Mouse (Mus musculus) brain, embryonic 18.5 days (tissue): Measurements from ENCODE around the gene Gimap7.
"Not testable (repeated sequence)": the region's sequence is repeated elsewhere in the genome, so short reads cannot be mapped to it uniquely, and the experiment has no call there.

Source experiments
- DNase-seq: peaks from one replicate; pipeline ENCODE4 v3.0.0-alpha.2; 2012; ENCODE audit warnings: low read depth, low spot score

Gene Gimap7

DNA sequence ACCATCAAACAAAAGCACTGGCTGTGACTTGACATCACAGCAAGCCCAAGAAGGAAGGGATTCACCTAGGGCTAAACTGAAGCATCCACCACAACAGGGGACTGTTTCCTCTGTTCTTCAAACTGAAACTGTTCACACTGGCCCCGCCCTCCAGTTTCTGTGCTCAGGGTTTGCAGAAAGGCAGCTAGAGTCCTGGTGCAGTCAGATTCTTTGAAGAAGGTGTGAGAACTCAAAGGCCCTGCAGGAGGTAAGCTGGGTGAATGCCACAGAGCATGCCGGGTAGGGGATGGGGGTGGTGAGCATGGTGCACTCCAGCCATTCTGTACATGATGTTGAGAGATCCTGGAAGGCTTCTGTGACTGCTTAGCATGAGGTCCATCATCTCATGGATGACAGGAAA is at the start of gene Gimap7, which contains the start of gene Gm28053:
Gimap7 (plus strand) TSS at position 167 of the 400 bp plus-strand sequence.
Gm28053 (plus strand) TSS at position 153 of the 400 bp plus-strand sequence.
- DNase-seq, result no peak

DNA sequence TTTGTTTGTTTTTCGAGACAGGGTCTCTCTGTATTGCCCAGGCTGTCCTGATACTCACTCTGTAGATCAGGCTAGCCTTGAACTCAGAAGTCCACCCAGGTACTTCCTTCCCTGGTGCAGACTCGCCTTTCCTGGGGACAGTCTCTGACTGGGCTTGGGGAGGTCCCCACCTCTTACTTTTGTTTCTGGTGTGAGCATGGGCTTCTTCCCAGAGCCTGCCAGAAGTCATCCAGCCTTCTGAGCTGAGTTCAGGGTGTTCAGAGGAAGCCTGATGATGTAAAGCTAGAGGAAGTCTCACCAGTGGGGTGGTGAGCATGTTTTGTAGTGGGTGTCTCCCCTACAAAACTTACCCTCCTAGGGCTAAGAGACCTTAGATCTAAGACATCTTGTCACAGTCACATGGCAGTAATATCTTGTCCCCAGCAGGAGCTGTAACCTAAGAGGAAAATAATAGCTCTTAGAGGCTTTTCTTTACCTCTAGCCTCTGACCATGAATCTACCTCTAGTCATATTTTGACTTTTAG is 48.9 kb upstream of the Gimap7 start:
- DNase-seq, result no peak

DNA sequence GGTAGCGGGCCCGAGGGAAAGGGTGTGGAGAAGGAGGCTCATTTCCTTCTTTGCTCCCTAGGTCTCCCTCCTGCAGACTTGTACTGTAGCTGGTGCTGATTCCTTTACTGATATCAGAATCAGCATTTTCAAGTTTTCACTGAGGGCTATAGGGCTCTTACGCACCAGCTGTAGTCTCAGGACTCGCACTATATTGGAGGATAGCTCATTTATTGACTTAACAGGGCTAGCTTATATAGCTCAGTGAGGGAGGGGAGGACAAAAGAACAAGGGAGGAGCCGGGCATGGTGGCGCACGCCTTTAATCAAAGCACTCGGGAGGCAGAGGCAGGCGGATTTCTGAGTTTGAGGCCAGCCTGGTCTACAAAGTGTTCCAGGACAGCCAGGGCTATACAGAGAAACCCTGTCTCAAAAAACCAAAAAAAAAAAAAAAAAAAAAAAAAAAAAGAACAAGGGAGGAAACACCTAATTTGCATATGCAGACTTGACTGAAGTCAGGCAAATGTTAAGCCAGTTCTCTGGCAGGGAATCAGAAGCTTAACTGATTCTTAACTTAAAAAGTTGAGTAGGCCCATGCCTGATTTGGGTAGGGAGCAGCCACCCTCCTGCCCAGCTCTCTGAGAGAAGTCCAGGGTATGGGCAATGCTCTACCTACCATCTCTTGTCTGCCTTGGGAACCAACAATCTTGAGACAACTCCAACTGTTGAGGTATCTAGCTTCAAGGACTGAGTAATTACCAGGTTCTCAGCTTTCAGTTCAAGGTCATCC is 43.9 kb upstream of the Gimap7 start:
- no peak for DNase-seq

DNA sequence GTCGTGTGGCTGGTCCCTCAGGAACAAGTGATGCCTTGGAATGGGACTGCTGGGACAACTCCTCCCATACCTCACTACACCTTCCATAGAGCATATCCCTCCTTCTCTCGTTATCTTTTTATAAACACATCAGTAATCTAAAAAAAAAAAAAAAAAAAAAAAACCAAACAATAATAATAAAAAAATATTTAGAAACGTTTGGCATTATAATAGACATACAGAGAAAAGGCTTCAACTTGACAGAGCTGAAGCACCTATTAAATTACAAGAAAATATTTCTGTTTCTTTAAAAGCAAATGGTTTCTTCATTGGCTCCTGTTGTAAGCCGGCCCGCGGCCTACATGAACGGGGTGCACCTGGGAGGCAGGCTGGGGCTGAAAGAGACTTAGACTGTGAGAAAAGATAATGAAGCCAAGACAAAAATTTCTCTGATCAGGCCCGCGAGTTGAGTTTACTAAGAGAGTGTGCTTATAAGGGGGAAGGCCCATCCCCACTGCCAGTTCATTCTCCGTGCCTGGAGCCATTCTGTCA is 43.0 kb upstream of the Gimap7 start:
- DNase-seq, result no peak

DNA sequence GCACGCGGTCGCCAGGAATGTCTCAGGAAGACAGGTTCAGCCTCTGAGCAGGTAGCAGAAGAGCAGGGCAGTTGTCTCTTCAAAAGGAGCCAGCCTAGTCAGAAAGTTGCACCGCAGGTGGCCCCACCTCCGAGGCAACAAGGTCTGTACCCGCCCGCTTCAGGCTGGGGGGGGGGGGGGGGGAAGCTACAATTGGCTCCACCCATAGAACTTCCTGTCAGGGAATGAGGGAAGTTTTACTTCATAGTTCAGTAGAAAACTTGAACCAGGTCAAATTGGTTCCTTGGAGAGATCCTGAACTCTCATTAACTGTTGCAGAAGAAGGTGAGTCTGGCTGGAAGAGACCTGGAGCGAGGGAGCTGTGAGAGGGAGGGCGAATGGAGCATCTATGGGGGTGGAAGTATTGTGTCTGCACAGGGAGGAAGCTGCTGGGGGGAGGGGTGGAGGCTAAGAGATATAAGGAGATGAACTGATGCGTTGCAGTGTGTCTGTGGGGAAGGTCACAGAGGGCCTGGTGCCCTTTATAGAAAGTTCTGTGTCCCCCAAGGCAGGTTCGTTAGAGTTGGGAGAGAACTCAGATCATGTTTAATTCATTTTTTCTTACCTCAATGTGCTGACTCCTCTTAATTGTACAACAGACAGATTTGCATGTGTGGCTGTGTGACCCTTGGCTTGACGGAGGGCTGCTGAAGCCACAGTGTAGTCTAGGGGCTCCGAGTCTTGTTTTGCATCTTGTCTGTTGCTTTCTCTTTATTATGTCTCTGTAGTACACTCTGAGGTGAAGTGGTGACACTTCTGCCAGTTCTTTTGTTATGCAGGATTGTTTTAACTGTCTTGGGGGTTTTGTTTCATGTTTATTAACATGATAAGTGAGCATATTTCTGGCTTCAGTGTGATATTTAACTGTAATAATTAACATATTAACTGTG is 42.2 kb upstream of the Gimap7 start, which contains the start of gene Gimap9:
Gimap9 (plus strand) TSS at position 199 of the 929 bp plus-strand sequence.
- no peak for DNase-seq

DNA sequence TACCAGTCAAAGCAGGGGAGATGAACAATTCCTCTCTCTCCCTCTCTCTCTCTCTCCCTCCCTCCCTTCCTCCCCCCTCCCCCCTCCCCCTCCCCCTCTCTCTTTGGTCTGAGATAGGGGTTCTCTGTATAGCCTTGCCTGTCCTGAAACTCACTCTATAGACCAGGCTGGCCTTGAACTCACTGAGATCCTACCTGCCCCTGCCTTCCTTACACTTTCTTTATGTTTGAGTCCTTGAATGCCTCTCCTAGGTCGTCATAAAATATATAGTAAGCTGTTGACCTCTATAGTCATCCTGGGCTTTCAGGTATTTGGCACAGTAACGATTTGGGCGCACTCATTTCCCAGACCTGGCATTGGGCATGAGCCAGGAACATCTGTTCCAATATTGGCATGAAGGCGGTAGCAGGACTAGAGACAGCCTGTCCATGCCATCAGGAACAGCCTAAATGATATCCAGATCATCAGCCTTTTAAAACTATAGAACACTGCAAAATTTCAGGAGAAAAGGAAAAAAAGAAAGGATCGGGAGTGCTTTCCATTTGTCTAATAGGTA is 41.5 kb upstream of the Gimap7 start:
- no peak for DNase-seq

DNA sequence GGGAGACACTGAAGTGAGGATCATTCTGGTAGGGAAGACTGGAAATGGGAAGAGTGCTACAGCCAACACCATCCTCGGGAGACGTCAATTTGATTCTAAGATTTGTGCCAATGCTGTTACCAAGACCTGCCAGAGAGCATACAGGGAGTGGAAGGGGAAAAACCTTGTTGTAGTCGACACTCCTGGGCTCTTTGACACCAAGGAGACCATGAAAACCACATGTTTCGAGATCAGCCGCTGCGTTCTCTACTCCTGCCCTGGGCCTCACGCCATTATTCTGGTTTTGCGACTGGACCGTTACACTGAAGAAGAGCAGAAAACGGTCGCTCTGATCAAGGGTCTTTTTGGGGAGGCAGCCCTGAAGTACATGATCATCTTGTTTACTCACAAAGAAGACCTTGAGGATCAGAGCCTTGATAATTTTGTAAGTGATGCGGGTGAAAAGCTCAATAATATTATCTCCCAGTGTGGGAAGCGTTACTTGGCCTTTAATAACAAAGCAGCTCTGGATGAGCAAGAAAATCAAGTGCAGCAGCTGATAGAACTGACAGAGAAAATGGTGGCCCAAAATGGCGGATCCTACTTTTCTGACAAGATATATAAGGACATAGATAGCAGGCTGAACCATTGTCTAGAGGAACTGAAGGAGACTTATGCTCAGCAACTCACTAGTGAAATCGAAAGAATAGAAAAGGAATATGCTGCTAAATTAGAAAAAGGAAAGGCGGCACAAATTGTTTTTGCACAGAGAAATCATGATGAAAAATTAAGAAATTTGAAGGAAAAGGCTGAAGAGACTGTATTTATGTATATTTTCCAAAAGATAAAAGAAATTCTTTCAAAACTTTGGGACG is 40.7 kb upstream of the Gimap7 start:
- no peak for DNase-seq

DNA sequence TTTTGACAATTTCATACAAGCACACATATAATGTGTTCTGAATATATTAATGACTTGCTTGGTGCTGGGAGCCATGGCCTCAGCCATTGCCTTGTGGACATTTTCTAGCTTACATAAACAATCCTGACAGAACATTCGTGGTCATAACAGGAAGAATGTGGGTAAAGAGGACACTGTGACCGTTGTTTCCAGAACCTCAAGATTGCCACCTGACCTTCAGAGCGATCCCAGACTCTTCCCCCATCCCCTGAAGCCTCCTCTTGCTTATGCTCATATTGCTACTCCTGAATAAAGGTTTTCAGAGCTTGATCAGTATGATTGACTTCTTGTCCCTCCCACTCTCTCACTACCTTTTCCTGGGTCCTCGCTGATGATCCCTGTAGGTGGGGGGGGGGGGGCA is 40.0 kb upstream of the Gimap7 start:
- DNase-seq, result no peak

DNA sequence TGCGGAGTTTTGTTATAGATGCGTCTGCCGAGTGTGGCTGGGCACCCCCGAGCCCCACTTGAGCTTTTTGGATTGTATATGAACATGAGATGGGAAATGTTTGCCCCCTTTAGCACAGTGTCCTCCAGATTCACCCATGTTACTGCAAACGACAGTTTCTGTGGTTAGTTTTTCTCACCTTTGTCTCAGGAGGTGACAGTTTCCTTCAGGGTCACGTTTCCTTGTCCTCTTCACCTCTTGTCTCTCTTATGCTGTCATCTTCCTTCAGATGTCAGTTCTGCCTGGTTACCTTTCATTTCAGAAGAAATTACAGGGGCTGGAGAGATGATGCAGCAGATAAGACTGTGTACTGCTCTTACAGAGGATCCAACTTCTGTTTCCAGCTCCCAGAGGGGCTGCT is 38.7 kb upstream of the Gimap7 start:
- no peak for DNase-seq

DNA sequence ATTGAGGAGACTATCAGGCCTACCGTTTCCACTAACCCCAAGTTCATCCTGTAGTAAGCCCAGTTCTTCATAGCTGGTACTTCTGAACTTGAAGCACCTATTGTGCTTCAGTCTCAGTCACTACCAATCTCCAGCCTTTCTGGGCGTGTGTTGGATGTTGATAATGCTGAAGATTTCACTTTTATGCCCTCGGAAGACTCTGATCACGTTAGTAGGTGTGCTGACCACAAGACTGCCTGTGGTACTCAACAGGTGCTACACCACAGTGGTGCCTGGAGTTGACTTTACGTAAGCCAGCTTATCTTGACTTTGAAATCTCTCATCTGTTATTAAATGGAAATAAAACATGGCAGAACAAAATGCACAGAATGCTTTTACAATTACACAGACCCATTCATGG is 38.0 kb upstream of the Gimap7 start:
- DNase-seq, result no peak

DNA sequence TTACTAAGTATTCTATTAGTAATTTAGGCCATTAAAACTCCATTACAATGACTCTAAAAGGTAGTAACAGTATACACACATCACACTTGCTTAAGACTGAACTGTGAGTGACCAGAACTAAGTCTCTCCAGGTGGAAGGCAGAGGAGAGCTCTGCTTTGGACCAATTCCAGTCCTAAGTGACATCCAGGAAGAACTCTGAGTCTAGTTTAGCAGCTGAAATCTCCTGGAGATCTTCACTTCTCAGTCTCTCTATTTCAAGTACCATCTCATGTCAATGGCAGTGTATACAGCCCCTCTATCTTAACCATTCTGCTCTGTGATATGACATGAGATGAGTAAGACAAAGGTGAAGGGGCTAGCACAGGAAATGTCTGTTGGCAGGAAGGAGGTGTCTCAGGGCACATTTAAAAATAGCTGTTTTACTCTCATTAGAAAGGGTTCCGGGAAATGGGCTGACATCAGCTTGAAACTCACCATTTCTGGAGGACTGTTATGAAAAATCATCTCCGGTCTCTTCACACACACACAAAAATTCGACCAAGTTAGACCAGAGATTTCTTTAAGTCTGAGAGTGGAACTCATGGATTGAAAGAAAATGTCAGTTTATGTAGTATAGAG is 36.8 kb upstream of the Gimap7 start:
- no peak for DNase-seq

DNA sequence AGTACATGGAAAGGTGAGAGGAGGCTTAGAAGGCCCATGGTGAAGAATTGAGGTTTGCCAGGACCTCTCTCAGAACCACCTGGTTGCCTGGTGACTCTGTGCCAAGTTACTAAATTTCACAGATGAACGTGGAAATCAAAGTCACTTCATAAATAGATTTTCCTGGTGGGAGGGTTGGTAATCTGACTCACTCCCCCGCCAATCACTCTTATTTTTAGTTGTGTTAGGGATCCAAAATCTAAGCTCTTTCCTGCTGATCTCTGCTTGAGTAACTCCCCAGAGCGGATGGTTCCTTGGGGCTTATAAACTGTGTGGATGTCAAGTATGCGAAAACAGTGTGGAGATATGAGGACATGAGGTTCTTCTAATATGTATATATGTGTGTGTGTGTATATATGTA is 36.1 kb upstream of the Gimap7 start:
- DNase-seq, result no peak

DNA sequence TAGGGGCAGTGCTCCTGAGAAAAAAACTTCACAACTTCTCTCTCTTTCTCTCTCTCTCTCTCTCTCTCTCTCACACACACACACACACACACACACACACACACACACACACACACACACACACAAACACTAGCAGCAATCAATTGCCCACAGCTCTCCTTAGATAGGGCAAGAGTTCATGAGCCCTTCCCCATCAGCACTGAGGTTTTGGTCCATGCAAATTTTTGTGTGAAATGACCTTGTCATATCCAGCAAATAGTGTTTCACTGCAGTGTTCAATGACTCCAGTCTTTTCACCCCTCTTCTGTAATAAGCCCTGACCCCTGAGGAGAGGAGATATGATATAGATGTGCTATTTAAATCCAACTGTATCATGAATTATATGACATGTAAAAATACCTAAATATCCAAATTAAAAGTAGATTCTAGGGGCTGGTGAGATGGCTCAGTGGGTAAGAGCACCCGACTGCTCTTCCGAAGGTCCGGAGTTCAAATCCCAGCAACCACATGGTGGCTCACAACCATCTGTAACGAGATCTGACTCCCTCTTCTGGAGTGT is 35.1 kb upstream of the Gimap7 start:
- DNase-seq, result not testable (repeated sequence)

DNA sequence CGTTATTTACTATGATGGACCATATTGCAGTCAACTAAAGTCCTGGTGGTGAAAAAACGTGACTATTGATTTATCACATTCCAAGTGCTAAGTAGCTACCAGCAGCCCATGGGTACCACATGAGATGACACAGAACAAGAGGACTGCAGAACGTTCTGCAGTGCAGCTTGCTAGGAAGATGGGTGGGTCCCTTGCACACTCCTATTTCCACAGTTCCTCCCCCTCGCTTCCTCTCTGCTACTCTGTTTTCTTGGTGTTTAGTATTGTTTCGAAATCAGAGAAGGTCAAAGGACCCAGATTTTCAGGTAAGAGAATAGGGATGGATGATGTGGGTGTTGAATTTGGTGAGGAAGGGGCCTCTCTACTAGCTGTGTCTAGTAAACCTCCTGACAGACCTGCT is 34.1 kb upstream of the Gimap7 start, which contains the start of gene Gimap4:
Gimap4 (plus strand) TSS at position 231 of the 400 bp plus-strand sequence.
- no peak for DNase-seq

DNA sequence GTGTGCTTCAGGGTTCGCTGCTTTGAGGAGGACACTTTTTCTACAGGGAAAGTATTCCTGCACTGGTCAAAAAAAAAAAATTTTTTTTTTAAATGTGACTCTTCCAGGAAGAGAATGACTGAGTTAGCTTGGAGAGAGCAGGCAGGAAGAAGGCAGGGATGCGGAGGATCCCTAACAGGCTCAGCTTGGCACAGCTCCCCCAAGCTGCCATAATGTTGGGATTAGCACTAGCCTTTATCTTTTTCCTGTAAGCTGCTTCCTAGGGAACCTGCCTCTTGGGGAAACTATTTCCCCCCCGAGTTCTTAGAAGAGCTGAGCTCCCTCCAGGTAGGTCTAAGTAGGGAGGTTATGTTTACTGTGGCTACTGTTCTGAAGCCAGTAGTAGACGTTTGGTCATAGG is 33.6 kb upstream of the Gimap7 start:
- DNase-seq, result no peak

DNA sequence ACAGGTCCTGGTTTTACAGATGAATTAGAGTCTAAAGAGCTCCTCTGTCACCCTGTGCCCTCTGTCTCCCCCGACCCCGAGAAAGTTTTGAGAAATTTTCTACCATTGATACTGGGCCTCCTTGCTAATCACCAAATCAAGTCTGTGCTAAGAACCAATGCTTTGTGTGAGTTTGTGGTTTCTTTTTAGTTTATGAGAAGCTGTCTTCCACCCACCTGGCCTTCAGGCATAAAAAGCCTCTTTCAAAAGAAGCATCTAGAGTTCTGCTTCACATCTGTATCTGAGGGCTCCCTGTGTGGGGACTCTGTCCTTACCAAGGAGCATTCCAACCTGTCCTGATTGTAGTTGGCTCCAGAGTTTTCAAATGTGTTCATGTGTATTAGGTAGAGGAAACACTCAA is 33.2 kb upstream of the Gimap7 start:
- DNase-seq, result no peak

DNA sequence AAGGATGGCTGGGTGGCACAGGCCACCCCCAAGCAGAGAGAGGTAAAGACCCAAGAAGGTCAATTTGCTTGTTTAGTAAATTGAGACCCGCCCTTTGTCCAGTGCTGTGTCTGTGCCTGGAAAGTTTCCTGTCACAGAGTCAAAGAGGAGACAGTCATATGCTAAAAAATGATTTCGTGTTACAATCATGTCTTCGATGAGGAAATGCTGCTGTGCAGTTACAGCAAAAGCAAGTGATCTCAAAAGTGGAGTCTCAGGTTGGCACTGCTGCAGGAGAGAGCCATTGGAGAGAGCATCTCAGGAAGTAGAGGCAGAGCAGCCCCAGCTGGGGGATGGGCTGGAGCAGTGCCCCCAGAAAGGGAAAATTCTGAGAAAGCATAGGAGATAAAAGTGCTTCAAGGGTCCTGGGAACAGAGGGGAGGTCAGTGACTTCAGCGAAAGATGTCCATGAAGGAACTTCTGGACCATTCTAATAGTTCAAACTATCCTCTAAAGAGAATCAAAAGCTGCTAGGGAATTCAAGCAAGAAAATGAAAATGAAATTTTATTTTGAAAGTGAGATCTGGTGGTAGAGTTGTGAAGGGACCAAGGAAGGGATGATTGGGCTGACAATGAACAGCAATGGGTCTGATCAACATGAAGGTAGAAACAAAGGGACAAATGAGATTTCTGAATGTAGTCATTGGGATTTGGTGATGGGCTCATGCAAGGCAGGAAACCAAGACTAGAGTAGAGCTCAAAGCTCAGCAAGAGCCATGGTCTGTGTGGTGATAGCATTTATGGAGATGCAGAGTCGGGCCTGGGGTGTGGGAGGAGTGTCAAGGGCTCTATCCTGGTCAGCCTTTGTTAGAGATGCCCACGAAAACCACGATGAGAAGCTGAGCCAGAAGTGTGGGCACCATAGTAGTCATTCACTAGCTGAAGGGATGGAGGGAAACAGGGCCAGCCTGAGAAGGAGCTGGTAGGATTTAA is 32.4 kb upstream of the Gimap7 start:
- DNase-seq, result no peak

DNA sequence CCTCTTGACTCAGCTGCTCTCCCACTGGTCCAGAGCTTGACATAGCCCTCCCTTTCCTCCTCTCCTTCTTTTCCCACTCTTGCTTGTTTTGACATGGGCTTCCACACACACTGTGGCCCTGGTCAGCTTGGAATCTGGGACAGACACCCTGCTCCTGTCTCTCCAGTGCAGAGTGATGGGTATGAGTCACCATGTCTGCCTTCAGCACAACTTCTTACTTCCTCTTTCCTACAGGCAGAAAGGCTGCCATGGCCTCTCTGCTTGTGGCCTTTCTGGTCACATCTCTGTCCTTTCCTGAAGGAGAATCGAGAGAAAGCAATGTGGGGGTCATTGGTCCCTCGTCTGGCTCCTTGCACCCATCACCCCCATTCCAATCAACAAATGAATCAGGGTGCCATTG is 31.3 kb upstream of the Gimap7 start:
- DNase-seq, result no peak

DNA sequence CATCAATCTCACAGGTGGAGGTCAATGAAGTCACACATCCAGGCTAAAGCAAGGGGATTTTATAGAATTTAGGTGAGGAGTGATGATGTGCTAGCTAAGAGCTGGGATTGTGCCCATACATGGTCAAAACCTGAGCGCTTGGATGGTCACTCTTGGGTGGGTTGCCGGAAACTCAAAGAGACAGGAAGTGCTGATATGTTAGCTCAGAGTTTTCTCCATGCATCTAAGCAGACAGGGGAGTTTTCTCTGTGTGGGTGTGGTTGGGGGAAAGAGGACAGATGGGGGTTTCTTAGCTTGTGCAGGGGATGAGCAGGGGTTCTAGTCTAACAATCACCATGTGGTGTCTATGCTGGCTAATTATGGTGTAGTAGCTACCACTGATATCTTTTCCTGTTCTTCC is 29.1 kb upstream of the Gimap7 start:
- no peak for DNase-seq
